Mouse (Mus musculus) CH12.LX (cell line): ENCODE measurements at regions not wholly inside any gene's neighbourhood (a gene's known extent, or its start where the extent isn't known, plus 50 kb on each side); places are given as distances from the start of the nearest gene placed in this dataset.

Experiments
- DNase-seq: peaks from one replicate; pipeline ENCODE4 v3.0.0-alpha.2; 2013; ENCODE audit errors: extremely low read depth
- H3K27ac ChIP-seq: 2 replicates; pipeline ENCODE4 v1.5.1; 2012; ENCODE audit warnings: low read depth, mild to moderate bottlenecking, control low read depth, moderate library complexity; ENCODE audit not compliant: insufficient read depth
- H3K27me3 ChIP-seq: replicated peaks from 2 replicates; pipeline ENCODE3; 2012; ENCODE audit warnings: inconsistent platforms
- H3K36me3 ChIP-seq, 2 experiments: replicated peaks in 1 of 2; 2 replicates each; pipeline versions ENCODE3 to v1.6.1; 2012; ENCODE audit warnings: inconsistent platforms in 1 of 2, low read length in 1 of 2, mild to moderate bottlenecking in 1 of 2, mixed read lengths in 1 of 2, moderate library complexity in 1 of 2; ENCODE audit not compliant: control insufficient read depth in 1 of 2, insufficient read depth in 1 of 2
- H3K4me1 ChIP-seq, 2 experiments: 2 replicates each; pipeline ENCODE4 v1.6.1; 2012; ENCODE audit warnings: inconsistent platforms in 1 of 2, moderate library complexity in 1 of 2; ENCODE audit not compliant: insufficient read depth in 2 of 2, control insufficient read depth in 1 of 2
- H3K4me2 ChIP-seq: 2 replicates; pipeline ENCODE4 v1.6.1; 2012; ENCODE audit warnings: low read depth, mild to moderate bottlenecking, control low read depth; ENCODE audit not compliant: poor library complexity, insufficient read depth, severe bottlenecking
- H3K4me3 ChIP-seq, 3 experiments: fragments of 150-350 bp in 1 of 3; sonication (generic) in 1 of 3; replicated peaks in 1 of 3; 2 replicates each; pipeline versions ENCODE3 to v1.5.1; 2011 to 2012; ENCODE audit warnings: low read depth in 2 of 3, low read length in 2 of 3, mild to moderate bottlenecking in 2 of 3, moderate library complexity in 2 of 3, control low read depth in 1 of 3, improper control_type of control experiment in 1 of 3, inconsistent platforms in 1 of 3, mixed read lengths in 1 of 3; ENCODE audit not compliant: poor library complexity in 1 of 3
- H3K79me2 ChIP-seq: replicated peaks from 2 replicates; pipeline ENCODE4 v1.6.1; 2012; ENCODE audit warnings: mild to moderate bottlenecking, moderate library complexity; ENCODE audit not compliant: control insufficient read depth, poor library complexity, insufficient read depth, severe bottlenecking; ENCODE audit errors: extremely low read depth
- H3K9ac ChIP-seq: 2 replicates; pipeline ENCODE4 v1.6.1; 2012; ENCODE audit warnings: low read depth, mild to moderate bottlenecking, control low read depth, moderate library complexity; ENCODE audit not compliant: insufficient read depth
- H3K9me3 ChIP-seq: replicated peaks from 2 replicates; pipeline ENCODE3; 2012; ENCODE audit warnings: low read length, inconsistent platforms, mixed read lengths
- BHLHE40 ChIP-seq: IDR thresholded peaks from 2 replicates; pipeline ENCODE4 v1.6.1; 2011; ENCODE audit warnings: mild to moderate bottlenecking, low read depth, low read length, improper control_type of control experiment
- CHD1 ChIP-seq: IDR thresholded peaks from 2 replicates; pipeline ENCODE4 v1.6.1; 2012; ENCODE audit warnings: low read depth, low read length, improper control_type of control experiment, inconsistent platforms
- ETS1 ChIP-seq: conservative IDR thresholded peaks from 2 replicates; pipeline ENCODE4 v1.6.1; 2012; ENCODE audit warnings: low read depth, mild to moderate bottlenecking, inconsistent platforms, low read length, improper control_type of control experiment, moderate library complexity
- GABPA ChIP-seq: IDR thresholded peaks from 2 replicates; pipeline ENCODE4 v1.6.1; 2012; ENCODE audit warnings: low read depth, low read length, improper control_type of control experiment, inconsistent platforms; ENCODE audit not compliant: insufficient replicate concordance
- HCFC1 ChIP-seq: IDR thresholded peaks from 2 replicates; pipeline ENCODE4 v1.6.1; 2012; ENCODE audit warnings: low read depth, mild to moderate bottlenecking, inconsistent platforms, low read length, improper control_type of control experiment
- MAX ChIP-seq: IDR thresholded peaks from 2 replicates; pipeline ENCODE4 v1.6.1; 2011; ENCODE audit warnings: low read length, improper control_type of control experiment
- MEF2A ChIP-seq: IDR thresholded peaks from 2 replicates; pipeline ENCODE4 v1.6.1; 2014; ENCODE audit warnings: low read depth, mild to moderate bottlenecking, inconsistent platforms, low read length, improper control_type of control experiment, borderline replicate concordance
- NRF1 ChIP-seq: IDR thresholded peaks from 2 replicates; pipeline ENCODE4 v1.6.1; 2014; ENCODE audit warnings: low read depth, mild to moderate bottlenecking, inconsistent platforms, low read length, improper control_type of control experiment, moderate library complexity
- RCOR1 ChIP-seq: conservative IDR thresholded peaks from 2 replicates; pipeline ENCODE4 v1.6.1; 2012; ENCODE audit warnings: low read depth, mild to moderate bottlenecking, inconsistent platforms, low read length, improper control_type of control experiment
- SIN3A ChIP-seq: IDR thresholded peaks from 2 replicates; pipeline ENCODE4 v1.6.1; 2012; ENCODE audit warnings: low read length, improper control_type of control experiment, inconsistent platforms
- SMC3 ChIP-seq: IDR thresholded peaks from 2 replicates; pipeline ENCODE4 v1.6.1; 2011; ENCODE audit warnings: low read depth, low read length, improper control_type of control experiment
- TBP ChIP-seq: conservative IDR thresholded peaks from 2 replicates; pipeline ENCODE4 v1.6.1; 2011; ENCODE audit warnings: low read depth, low read length, improper control_type of control experiment
- TCF12 ChIP-seq: IDR thresholded peaks from 2 replicates; pipeline ENCODE4 v1.6.1; 2014; ENCODE audit warnings: low read depth, mild to moderate bottlenecking, inconsistent platforms, low read length, improper control_type of control experiment
- USF2 ChIP-seq: conservative IDR thresholded peaks from 2 replicates; pipeline ENCODE4 v1.6.1; 2011; ENCODE audit warnings: low read depth, low read length, improper control_type of control experiment
- ZC3H11A ChIP-seq: IDR thresholded peaks from 2 replicates; pipeline ENCODE4 v1.6.1; 2012; ENCODE audit warnings: low read depth, mild to moderate bottlenecking, inconsistent platforms, low read length, improper control_type of control experiment
- ZKSCAN1 ChIP-seq: IDR thresholded peaks from 2 replicates; pipeline ENCODE4 v1.6.1; 2012; ENCODE audit warnings: low read depth, inconsistent platforms, low read length, improper control_type of control experiment, borderline replicate concordance
- ZMIZ1 ChIP-seq: IDR thresholded peaks from 2 replicates; pipeline ENCODE4 v1.6.1; 2012; ENCODE audit warnings: low read depth, mild to moderate bottlenecking, inconsistent platforms, low read length, improper control_type of control experiment
- dilution Hi-C: fragments of 300-500 bp; cut with MboI; formaldehyde crosslinking; loops from 2 replicates; pipeline ENCODE4 v1.14.3; 2020; ENCODE audit warnings: low sequenced_read_pairs; ENCODE audit not compliant: extremely low pct_unique_long_range_greater_than_20kb, extremely low pct_ligation_motif_present
- in situ Hi-C: fragments of 300-500 bp; cut with MboI; formaldehyde crosslinking; loops from 3 replicates; pipeline ENCODE4 v1.14.3; 2019; ENCODE audit warnings: low sequenced_read_pairs, low pct_ligation_motif_present, low pct_unique_long_range_greater_than_20kb, mixed read lengths

- no peaks in the 10 kb centered on the region for H3K36me3 ChIP-seq
- DNase-seq: no peak
- peaks cover 6% of the 10 kb centered on the region for H3K27me3 ChIP-seq
- no peaks in the 10 kb centered on the region for H3K79me2 ChIP-seq
- no peak overlapping the region for H3K4me2 ChIP-seq
- dilution Hi-C loops: no loop called here
- H3K27ac ChIP-seq: no peak overlapping the region
- in situ Hi-C loops: no loop called here
- H3K9ac ChIP-seq: no peak overlapping the region
- H3K4me1 ChIP-seq: no peaks in the 10 kb centered on the region
- no peak overlapping the region for H3K4me3 ChIP-seq
- TF ChIP-seq TBP (no peak), RCOR1 (no peak), SMC3 (no peak), MEF2A (no peak), CHD1 (no peak), ETS1 (no peak), BHLHE40 (no peak), HCFC1 (no peak), MAX (no peak), ZC3H11A (no peak), SIN3A (no peak), ZMIZ1 (no peak), TCF12 (no peak), ZKSCAN1 (no peak)
- TF ChIP-seq, all 38 proteins: peak for 0
- H3K9me3 ChIP-seq: peaks cover 2% of the 10 kb centered on the region
Observed at GRCm38 (mm10) chr4:105859052-105859864, 69.6 kb downstream of the Gm12728 start.

DNA sequence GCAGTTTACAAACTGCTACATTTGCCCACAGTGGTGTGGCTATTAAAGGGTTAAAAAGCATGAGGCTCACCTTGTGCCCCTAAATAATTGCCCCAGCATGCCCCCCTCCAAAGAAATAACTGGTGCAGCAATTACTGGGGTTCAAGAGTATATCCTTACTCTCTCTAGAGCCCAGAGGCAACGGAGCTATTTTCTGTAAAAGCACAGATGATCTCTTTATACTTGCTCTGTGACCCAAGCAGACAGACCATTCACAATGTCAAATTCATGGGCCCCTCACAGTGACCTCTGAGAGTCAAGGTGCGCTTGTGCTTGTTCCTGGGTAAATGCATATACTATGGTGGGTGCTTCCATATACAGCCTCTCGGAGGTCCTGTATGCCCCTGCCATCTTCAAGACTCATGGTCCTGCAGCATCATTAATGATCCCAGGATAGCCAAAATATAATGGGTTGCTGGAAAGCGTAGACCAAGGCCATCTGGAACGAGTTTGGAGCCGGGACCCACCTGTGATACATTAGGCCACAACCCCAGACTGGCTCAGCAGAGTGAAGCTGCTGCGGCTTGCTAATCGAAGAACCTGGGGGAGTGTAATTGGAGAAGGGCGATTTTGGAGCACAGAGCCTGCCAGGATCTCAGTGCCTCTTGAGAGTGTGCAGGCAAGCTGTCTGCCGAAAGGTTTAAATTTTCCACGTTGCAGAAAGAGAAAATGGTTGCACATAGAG lies 71.4 kb downstream of the Gm12728 start:
- TF ChIP-seq SIN3A (no peak), HCFC1 (no peak), CHD1 (no peak), ZMIZ1 (no peak), NRF1 (no peak), GABPA (no peak), USF2 (no peak)
- no peak for DNase-seq
- dilution Hi-C loops (no loop called here), in situ Hi-C loops (no loop called here)
- H3K9ac ChIP-seq: no peak overlapping the region
- H3K9me3 ChIP-seq: peaks cover 2% of the 10 kb centered on the region
- H3K27ac ChIP-seq: no peak overlapping the region
- H3K4me3 ChIP-seq: no peak overlapping the region
- H3K4me2 ChIP-seq: no peak overlapping the region
- no peaks in the 10 kb centered on the region for H3K4me1 ChIP-seq
- no peaks in the 10 kb centered on the region for H3K79me2 ChIP-seq
- peaks cover 4% of the 10 kb centered on the region for H3K27me3 ChIP-seq
- no peaks in the 10 kb centered on the region for H3K36me3 ChIP-seq
